Mouse (Mus musculus) thymus, postnatal 0 days (tissue): ENCODE data around the gene Ubtd2. TPM values are rescaled to one million over a fixed set of nuclear protein-coding genes. Genes with fewer than 3 reads are reported as not detected.

ENCODE experiments used
- DNase-seq: peaks from one replicate; pipeline ENCODE4 v3.0.0-alpha.2; 2015; ENCODE audit warnings: low spot score
- polyA plus RNA-seq: library from polyadenylated mRNA; unstranded; fragments of >200 nt; fragmentation: Nextera tagmentation; extraction: Ambion mirVana; gene quantifications from 2 replicates; pipeline ENCODE4 v1.2.1, GENCODE M21; 2015

The Ubtd2 gene
- polyA plus RNA-seq, 1 experiment from 2014 or later = 15.4 TPM

DNA sequence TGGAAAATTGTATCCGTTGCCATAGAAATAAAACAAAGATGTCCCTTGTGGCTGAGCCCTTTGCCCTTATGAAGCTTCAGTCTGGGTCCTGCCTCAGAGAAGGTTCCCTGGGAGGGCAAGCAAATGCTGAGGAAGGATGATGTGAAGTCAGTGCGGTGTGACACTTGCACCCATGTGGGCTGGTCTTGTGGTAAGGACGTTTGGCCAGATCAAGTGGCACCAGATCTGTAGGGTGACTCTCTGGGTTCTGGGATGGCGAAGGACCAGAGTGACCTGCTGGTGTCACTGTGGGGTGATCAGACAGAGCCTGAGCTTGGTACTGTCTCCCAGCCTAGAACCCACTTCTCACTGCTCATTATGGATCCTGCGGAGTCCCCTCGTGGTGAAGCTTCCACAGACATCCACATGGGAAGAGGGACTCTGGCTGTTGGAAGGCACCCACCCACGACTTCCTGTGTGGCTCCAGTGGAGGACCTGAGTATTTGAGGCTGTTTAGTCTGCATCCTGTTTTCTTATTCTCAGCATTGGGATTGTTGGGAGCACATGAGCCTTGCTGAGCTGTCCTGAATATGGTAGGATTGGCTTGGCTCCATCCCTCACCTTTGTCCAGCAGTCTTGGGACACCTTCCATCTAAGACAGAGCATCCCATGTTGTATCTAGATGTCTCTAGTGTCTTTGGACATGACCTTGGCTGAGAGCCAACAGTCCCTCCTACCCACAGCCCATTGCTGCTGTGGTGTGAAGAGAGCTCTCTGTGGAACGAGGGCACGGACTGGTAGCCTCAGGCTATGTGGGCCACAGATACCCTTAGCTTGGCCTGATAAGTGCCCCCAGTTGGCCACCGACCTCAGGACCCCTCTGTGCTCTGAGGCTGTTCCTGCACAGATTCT is 106.5 kb downstream of the Ubtd2 start:
- no peak for DNase-seq

DNA sequence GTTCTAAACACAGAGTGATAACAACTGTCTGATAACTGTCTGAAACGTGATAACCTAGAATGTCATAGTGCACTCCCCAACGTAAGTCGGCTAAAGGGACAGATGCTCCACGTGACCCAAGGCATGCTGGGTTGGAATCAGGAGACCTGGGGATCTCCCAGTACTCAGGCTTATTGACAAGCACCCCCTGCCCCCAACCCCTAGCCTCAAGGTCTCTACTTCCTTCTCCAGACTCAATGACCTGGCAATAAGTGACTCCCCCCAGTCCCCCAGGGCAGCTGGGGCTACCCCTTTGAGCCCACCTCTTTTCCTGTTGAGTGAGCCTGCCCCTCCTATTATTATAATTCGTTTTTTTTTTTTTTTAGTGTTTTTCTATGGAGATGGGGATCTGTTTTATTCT is 107.5 kb downstream of the Ubtd2 start:
- DNase-seq = no peak

DNA sequence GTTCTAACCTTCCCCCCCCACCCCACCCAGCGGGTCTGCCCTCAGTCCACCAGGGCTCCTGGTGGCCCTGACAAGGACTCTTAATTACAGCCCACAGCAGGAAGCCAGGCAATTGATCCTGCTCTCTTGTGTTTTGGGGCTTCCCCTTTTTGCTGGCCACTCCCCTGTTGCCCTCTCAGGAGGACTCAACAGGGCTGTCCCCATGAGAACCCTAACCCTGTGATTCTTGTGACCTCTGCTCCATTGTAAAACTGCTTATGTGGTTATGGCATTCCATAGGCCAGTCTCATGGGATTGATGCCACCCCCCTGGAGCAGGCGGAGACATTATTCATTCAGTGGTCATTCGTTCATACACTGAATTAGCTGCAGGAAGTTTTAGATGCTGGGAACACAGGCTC is 108.5 kb downstream of the Ubtd2 start:
- DNase-seq = no peak

DNA sequence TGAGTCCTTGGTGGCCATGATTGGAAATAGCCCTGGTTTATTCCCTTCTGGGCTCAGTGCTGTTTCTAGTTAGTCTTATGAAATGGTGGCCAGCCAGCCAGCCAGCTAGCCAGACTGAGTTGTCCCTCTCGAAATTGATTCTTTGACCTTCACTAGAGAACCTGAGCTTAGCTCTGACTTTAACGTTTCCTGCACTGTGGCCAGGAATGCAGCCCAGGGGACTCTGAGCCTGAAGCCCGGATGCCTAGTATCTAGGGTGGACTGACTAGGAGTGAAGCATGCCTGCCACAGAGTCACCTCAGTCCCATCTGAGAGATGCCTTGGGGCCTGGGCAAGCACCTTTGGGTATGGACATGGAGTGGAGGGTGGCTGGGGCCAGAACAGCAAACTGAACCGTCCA is 109.5 kb downstream of the Ubtd2 start:
- DNase-seq = no peak

DNA sequence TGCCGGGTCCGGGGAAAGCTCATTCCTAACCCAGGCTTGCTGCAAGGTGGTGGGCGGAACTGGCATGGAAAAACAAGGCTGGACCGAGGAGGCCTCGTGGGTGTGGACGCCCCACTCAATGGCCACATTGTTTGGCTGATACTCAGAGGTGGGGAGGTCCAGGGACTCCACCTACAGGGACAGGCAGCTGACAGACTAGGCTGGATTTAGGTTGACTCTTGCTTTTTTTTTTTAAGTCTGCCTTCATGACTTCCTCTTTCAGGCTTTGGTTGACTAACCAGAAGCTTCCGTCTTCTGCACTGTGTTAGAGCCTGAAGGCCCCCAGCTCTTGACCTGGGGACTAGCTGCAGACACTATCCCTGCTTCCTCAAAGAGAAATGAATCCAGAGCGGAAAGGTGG is 109.9 kb downstream of the Ubtd2 start:
- DNase-seq = peak; percentile 37

DNA sequence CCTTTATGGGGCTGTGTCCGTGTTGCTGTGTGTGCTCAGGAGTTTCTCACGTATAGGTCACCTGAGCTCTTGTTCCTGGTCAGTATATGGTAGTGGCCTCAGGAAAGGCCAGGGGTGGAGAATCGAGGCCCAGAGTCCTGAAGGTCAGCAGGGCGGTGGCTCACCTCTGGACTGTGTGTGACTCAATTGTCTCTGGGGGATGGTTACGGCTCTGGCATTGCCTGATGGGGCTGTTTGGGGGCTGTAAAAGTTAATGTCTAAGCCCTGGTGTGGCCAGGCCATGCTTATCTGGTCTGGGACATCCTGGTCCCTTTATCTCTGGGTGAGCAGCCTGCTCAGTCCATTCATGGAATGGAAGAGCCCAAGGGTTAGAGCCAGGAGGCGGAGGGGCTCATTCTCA is 111.0 kb downstream of the Ubtd2 start:
- no peak for DNase-seq

Other genes with a start within 250 kb of the Ubtd2 start
- gene Snrnp25, start 250.0 kb upstream of the Ubtd2 start, polyA plus RNA-seq = 103 TPM in 2 replicates
- gene Rhbdf1, start 233.1 kb upstream of the Ubtd2 start, polyA plus RNA-seq = 10.6 and 11.2 TPM in 2 replicates
- gene Mpg, start 228.9 kb upstream of the Ubtd2 start, polyA plus RNA-seq = 30.0 and 36.0 TPM in 2 replicates
- 38.5 and 39.4 TPM in 2 replicates for gene Nprl3, start 187.7 kb upstream of the Ubtd2 start, polyA plus RNA-seq
- gene Hba-x, start 179.0 kb upstream of the Ubtd2 start, polyA plus RNA-seq = 1.9 and 2.2 TPM in 2 replicates
- gene Hba-a1, start 171.9 kb upstream of the Ubtd2 start, polyA plus RNA-seq = 616 and 668 TPM in 2 replicates
- 0.33 and 0.34 TPM in 2 replicates for gene Hbq1b, start 168.4 kb upstream of the Ubtd2 start, polyA plus RNA-seq
- gene Hba-a2, start 158.9 kb upstream of the Ubtd2 start, polyA plus RNA-seq = 1,475 and 1,659 TPM in 2 replicates
- gene Hbq1a, start 155.3 kb upstream of the Ubtd2 start, polyA plus RNA-seq = not detected in 2 replicates
- gene Sh3pxd2b, start 107.5 kb upstream of the Ubtd2 start, polyA plus RNA-seq = 2.3 and 2.7 TPM in 2 replicates
- gene Efcab9, start 76.7 kb downstream of the Ubtd2 start, polyA plus RNA-seq = 1.9 and 2.1 TPM in 2 replicates
- 10.6 and 12.9 TPM in 2 replicates for gene Stk10, start 77.9 kb downstream of the Ubtd2 start, polyA plus RNA-seq
- 42.1 and 49.1 TPM in 2 replicates for gene Fbxw11, start 187.4 kb downstream of the Ubtd2 start, polyA plus RNA-seq